In the genomic region with DNA sequence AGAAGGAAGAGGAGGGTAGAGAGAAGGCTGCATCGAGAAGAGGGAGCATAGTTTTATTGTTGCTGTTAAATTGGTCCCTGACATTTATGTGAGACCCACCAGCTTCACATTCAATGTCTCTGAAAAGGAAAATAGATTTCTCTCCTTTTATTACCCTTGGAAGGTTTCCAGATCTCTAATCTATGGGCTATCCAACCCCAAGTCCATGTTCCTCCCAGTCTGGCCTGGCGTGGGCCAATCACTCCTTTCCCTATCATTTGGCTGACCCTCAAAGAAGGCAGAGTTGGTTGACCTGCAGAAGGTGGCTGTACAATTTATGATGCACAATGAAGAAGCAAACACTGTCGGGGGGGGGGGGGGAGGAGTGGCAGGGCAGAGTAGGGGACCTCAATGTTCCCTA, we compare ENCODE assay signal across 16 mouse cellular contexts. TPM values are rescaled to one million over a fixed set of nuclear protein-coding genes. Genes with fewer than 3 reads are reported as not detected.
"Had no signal": no experiment of that assay in that cellular context is flagged by ENCODE, and none has a peak within 500 bp of the region (broad histone marks: within the 10 kb centered on the region; RNA-seq: fewer than 3 reads in every experiment).

No protein-coding gene starts in this region.

- H3K4me2 ChIP-seq: limb, embryonic 12.5 days; limb, embryonic 15.5 days; liver, embryonic 11.5 days; lung, embryonic 14.5 days; midbrain, embryonic 13.5 days; neural tube, embryonic 13.5 days had no signal

- H3K36me3 ChIP-seq: limb, embryonic 12.5 days; limb, embryonic 15.5 days; midbrain, embryonic 13.5 days; neural tube, embryonic 13.5 days had no signal

- H3K27me3 ChIP-seq: limb, embryonic 12.5 days; limb, embryonic 15.5 days; midbrain, embryonic 13.5 days; neural tube, embryonic 13.5 days had no signal

- H3K9me3 ChIP-seq: limb, embryonic 15.5 days; midbrain, embryonic 13.5 days; neural tube, embryonic 13.5 days had no signal

- H3K4me3 ChIP-seq: limb, embryonic 12.5 days; limb, embryonic 15.5 days; midbrain, embryonic 13.5 days; myocyte; neural tube, embryonic 13.5 days had no signal

- DNase-seq: kidney, postnatal 10 days; left cerebral cortex, postnatal 4 days; liver, postnatal 0 days; lung, embryonic 14.5 days; thymus, adult 18-20 months; thymus, postnatal 36 days had no signal

- H3K9ac ChIP-seq: limb, embryonic 12.5 days; limb, embryonic 15.5 days; liver, embryonic 14.5 days; liver, postnatal 0 days; lung, embryonic 14.5 days; midbrain, embryonic 13.5 days; neural tube, embryonic 13.5 days had no signal

- H3K27ac ChIP-seq: limb, embryonic 12.5 days; limb, embryonic 15.5 days; liver, embryonic 14.5 days; macrophage; midbrain, embryonic 13.5 days; neural tube, embryonic 13.5 days had no signal

- ATAC-seq: liver, postnatal 0 days; lung, postnatal 0 days; midbrain, embryonic 13.5 days; midbrain, embryonic 16.5 days had no signal

RNA-seq across cellular contexts. Expression of a gene that starts 13.5 kb away (rescaled TPM):
- polyA plus RNA-seq: macrophage had no signal
